Mouse (Mus musculus): Measurements from ENCODE around the gene Clca3a2. TPM values are rescaled to one million over a fixed set of nuclear protein-coding genes. Genes with fewer than 3 reads are reported as not detected.

Gene Clca3a2
- polyA plus RNA-seq (2012; rRNA removed) = 0.40 and 0.53 TPM in 2 replicates

DNA sequence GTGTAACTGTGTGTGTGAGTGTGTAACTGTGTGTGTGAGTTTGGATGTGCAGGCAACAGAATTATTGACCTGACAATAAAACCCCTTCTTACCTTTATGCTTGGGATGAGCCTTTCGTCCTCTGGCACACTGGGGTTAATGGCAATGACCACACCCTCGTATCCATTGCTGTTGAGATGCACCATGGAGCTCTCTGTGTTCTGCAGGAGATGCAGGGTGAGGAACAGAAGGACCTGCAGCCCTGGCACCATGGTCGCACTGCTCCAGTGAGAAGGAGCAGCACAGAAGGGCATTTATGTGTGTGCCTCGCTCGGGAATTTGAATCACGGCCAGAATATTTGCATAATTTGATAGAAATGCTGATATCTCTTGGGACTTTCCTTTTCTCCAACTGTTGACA is at the start of gene Clca3a2:
TSS of gene Clca3a2 (minus strand) at position 276 of the 400 bp plus-strand sequence.

DNA sequence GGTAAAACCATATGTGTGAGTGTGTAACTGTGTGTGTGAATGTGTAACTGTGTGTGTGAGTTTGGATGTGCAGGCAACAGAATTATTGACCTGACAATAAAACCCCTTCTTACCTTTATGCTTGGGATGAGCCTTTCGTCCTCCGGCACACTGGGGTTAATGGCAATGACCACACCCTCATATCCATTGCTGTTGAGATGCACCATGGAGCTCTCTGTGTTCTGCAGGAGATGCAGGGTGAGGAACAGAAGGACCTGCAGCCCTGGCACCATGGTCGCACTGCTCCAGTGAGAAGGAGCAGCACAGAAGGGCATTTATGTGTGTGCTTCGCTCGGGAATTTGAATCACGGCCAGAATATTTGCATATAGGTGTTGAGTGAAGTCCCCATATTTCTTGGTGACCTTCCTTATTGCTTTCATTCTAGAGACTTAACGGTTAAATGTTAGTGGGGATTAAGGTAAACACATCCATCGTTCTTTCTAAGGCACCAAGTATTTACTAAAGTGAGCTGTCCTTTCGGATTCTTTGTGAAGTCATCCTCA is 29.8 kb upstream of the Clca3a2 start, which contains the start of gene Clca3b:
TSS of gene Clca3b (minus strand) at position 344 of the 543 bp plus-strand sequence.

DNA sequence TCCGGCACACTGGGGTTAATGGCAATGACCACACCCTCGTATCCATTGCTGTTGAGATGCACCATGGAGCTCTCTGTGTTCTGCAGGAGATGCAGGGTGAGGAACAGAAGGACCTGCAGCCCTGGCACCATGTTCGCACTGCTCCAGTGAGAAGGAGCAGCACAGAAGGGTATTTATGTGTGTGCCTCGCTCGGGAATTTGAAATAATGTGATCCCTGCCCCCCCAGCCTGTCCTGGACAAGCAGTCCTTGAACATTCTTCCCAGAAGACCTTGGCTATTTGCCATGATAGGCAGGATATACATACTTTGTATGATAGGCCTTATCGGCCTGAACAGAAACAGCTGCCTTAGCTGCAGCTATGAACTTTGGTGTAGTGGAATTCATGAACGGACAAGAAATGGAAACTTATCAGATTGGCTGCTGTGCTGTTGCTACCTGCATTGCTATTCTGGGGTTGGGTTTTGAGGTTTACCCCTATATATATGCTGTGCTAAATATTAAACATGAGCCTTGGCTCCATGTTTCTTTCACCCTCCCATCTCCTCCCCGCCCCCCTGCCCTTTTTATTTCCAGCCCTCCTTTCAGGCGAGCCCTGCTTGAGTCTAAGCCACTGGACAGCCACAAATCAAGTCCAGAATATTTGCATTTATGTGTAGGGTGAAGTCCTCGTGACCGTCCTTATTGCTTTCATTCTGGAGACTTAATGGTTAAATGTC is 58.5 kb downstream of the Clca3a2 start, which contains the start of gene Clca3a1:
TSS of gene Clca3a1 (minus strand) at position 386 of the 718 bp plus-strand sequence.

Other genes starting within 250 kb of the Clca3a2 start
- gene Hs2st1, start 249.3 kb downstream of the Clca3a2 start, polyA plus RNA-seq (2012; rRNA removed) = 26.0 and 26.6 TPM in 2 replicates
- gene Selenof, start 249.2 kb downstream of the Clca3a2 start, polyA plus RNA-seq (2012; rRNA removed) = 281 and 355 TPM in 2 replicates
- 37.3 and 38.4 TPM in 2 replicates for gene Sh3glb1, start 99.2 kb downstream of the Clca3a2 start, polyA plus RNA-seq (2012; rRNA removed)
- gene Clca3a1, start 58.5 kb downstream of the Clca3a2 start, polyA plus RNA-seq (2012; rRNA removed) = 1.5 and 1.7 TPM in 2 replicates
- gene Clca3b, start 29.9 kb upstream of the Clca3a2 start, polyA plus RNA-seq (2012; rRNA removed) = not detected in 2 replicates
- 0.07 TPM in 1 of 2 replicates, not detected in the other for gene Clca4b, start 113.0 kb upstream of the Clca3a2 start, polyA plus RNA-seq (2012; rRNA removed)
- 0.03 TPM in 1 of 2 replicates, not detected in the other for gene Clca4a, start 155.6 kb upstream of the Clca3a2 start, polyA plus RNA-seq (2012; rRNA removed)
- 0.01 and 0.04 TPM in 2 replicates for gene Clca1, start 213.3 kb upstream of the Clca3a2 start, polyA plus RNA-seq (2012; rRNA removed)